Mouse (Mus musculus) left cerebral cortex, postnatal 25 days (tissue): ENCODE results near the gene Lmnb2. TPM values are rescaled to one million over a fixed set of nuclear protein-coding genes. Genes with fewer than 3 reads are reported as not detected.

Source experiments
- DNase-seq, 2 experiments: peaks; one replicate each; pipeline ENCODE4 v3.0.0; 2022; ENCODE audit warnings: low spot score in 2 of 2, mixed read lengths in 1 of 2
- intact Hi-C: fragments of 180-260 bp; cut with DNase I; formaldehyde crosslinking; loops from one replicate; pipeline ENCODE4 v1.15.1; 2025
- total RNA-seq, 2 experiments: library from RNA; stranded (reverse); gene quantifications; 2 replicates each; pipeline ENCODE4 v1.2.3; 2021

Lmnb2 gene
- total RNA-seq, 2 experiments from 2014 or later, result 15.1 to 18.9 TPM

DNA sequence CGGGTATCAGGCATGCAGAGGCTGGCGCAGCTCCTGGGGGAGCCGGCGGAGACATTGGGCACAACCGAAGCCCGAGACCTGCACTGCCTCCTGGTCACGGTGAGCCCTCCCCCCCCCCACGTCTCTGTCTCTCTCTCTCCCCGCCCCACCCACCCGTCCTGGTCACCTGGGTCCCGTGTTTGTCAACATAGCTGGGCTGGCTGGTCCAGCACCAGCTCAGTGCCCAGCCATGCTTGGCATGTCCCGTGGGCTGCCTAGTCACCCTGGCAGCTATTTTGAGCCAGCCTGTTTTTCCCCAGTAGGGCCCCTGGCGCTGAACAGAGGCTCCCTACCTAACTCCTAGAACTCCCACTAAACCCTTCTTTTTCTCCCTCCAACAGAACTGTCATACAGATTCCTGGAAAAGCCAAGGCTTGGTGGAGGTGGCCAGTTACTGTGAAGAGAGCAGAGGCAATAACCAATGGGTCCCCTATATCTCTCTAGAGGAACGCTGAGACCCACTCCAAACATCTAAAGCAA is 13.2 kb upstream of the Lmnb2 start:
- peak in 1 of 2 experiments; percentile 32 for DNase-seq
- intact Hi-C loops, result no loop called here

DNA sequence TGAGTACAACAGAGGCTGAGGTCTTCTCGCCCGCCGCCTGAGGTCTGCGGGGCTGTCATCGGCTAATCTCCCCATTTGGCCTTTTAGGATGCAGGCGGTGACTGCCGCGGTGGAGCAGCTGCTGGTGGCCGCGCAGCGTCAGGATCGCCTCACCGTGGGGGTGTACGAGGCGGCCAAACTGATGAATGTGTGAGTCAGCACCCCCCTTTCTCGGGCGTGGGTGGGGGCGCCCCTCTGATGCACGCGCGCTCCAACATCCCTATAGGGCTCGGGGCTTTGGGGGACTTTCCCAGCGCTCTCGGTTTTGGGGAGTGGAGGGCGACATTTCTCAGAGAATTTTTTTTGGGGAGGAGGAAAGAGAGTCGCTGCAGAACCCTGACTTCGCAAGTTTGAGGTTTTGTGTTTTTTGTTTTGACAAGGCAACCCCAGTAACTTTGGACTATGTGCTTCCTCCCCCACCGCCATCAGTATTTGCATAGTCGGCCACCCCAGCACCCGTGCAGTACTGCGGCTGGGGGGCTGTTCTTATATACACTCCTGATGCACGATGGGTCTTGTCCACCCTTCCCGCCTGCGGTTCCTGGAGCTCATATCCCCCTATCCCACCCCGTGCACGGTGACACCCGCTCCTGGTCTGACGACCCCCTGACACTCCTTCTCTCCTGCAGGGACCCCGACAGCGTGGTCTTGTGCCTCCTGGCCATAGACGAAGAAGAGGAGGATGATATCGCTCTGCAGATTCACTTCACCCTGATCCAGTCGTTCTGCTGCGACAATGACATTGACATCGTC is 12.5 kb upstream of the Lmnb2 start:
- DNase-seq, result peak in 1 of 2 experiments; percentile 72
- intact Hi-C loops, result no loop called here

DNA sequence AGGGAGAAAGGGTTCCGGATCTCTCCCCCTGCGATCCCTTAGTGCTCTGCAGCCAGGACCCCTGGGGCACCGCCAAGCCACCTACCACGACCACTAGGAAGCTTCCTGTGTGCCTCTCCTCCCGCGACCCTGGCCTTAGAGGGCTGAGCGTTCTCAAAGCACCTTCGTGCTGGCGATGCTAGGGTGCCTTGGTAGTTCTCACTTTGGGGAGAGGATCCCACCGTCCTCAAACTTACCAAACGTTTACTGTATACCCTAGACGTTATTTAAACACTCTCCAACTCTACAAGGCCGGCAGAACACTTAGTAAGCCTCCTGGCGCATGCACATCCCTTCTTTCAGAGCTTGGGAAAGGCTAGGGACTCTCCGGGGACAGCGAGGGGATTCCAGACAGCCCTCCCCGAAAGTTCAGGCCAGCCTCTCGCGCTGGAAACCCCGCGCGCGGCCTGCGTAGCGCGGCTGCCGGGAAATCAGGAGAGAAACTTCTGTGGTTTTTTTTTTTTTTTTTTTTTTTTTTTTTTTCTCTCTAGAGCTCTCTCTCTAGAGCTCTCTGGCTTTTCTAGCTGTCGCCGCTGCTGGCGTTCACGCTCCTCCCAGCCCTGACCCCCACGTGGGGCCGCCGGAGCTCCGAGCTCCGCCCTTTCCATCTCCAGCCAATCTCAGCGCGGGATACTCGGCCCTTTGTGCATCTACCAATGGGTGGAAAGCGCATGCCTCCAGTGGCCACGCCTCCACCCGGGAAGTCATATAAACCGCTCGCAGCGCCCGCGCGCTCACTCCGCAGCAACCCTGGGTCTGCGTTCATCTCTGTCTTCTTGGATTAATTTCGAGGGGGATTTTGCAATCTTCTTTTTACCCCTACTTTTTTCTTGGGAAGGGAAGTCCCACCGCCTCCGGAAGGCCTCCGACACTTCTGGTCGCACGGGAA is 11.5 kb upstream of the Lmnb2 start, which contains the start of gene Gadd45b:
Gene Gadd45b (plus strand): TSS at position 775 of the 928 bp plus-strand sequence.
- DNase-seq, result peak; percentile 97 to 99
- intact Hi-C loops, result loop anchor here (1.0 to 2.0 kb wide), 3 partner anchors 59 to 245 kb away; no protein-coding TSS in a partner anchor

DNA sequence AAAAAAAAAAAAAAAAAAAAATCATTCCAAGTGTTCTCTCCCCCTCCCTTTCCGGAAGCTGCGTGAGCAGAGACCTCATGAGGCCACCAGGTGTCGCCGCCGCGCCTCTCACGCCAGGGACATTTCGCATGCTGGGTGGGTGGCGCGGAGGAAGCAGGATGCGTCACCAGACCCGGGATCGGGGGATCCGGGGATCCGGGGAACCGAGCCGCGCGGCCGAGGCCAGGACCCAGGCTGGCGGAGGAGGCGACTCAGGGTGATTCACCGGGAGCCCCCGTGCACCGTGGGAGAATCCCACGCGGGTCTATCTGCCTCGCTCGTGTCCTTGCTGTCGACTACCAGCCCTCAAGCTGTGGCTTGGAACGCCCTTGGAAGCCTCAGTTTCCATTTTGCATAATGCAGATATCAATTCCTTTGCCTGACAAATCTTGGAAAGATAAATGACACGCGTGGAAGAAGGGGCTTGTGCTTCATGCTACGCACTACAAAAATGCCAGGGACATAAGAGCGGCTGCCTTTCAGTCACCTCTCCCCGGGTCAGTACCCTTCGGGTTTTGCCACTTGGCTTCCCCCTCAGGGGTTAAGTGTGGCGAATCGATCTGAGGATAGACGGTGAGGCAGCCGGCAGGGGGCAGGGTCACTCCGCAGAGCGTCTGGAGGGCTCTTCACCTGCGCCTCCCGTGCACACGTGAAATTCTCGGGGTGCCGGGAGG is 10.7 kb upstream of the Lmnb2 start:
- intact Hi-C loops, result loop anchor here (1.0 to 2.0 kb wide), 3 partner anchors 60 to 246 kb away; no protein-coding TSS in a partner anchor
- DNase-seq, result peak; percentile 94 to 96

DNA sequence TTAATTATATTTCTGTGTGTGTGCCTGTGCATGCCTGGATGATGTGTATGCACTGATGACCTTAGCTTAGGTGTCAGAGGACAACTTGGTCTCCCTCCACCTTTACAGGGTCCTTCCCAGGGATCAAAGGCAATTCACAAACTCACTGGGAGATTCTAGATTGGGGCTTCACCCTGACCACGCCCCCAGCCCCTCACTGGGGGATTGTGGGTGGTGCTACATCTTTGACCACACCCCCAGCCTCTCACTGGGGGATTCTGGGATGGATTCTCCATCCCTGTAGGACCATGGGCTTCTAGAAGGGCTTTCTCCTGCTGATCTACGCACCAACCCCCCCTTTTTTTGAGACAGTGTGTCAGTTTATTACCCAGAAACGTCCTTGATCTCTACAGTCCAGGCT is 7.4 kb upstream of the Lmnb2 start:
- intact Hi-C loops, result no loop called here
- DNase-seq, result no peak

DNA sequence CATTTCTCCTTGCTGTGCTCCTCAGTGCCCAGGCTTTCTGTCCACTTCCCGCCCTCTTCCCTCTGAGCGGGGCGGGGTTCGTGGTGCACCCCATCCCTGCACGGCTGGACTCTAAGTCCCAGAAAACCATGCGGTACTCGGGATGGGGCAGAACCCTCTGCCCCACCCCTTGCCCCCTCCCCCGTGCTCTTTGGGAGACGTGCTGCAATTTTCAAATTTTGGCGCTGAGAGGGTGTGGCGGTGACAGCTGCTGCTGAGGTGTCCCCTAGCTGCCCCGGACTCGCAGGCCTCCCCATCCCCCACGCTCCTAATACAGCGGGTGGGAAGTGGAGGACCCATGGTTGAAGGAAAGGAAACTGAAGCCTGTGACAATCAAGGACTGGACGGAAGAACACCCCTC is 3.9 kb upstream of the Lmnb2 start:
- DNase-seq, result no peak
- intact Hi-C loops, result no loop called here

DNA sequence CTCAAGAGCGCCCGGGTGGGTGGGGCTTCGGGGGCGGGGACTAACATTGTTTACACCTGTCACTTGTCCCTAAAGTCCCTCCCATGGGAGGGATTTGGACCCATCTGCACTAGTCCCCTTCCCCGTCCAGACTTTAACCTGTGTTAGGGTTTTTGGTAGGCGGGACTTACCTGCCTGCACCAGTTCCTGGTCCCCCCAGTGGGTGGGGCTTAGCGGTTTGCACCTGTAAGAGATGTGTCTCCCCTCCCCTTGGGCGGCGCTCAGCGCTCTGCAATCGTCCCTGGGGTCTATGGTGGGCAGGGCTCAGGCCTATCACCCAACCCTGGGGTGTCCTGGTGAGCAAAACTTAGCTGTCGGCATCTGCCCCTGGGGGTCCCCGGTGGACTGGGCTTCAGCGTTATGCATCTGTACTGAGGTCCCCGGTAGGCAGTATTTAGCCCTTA is 688 bp downstream of the Lmnb2 start:
- intact Hi-C loops, result no loop called here
- no peak for DNase-seq

DNA sequence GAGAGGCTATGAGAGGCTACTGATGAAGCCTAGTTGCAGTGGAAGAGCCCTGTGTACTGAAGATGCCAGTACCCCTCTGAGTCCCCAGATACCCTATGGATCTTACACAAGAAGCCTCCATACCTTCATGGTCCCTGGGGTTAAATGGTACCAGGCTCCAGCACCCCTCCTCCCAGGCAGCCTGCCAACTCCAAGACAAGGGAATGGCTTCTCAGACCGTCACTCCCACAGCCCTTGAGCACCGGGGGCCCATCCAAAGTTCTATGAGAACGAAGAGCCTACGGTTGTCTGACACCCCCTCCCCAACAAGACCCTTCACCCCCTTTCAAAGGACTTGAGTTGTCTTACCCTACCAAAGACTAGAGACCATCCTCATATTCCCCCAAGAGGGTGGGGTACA is 2.3 kb downstream of the Lmnb2 start:
- no peak for DNase-seq
- intact Hi-C loops, result no loop called here

DNA sequence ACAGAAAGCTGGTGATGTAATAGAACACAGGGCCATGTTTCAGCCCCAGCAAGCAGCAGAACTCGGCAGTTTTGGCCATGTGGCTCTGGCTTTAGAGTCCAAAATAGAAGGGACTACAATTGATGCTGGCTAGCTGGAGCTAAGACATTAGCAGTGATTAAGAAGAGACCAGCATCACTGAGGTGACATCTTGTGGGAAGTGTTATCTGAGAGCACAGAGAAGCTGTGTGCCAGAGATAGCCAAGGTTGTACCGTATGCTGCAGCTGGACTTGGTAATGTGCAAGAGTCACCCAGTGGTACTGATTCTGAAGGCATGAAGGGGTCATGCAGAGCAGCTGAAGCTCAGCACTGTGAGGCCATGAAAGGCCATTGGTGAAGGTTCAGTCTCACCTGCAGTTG is 2.8 kb downstream of the Lmnb2 start:
- no peak for DNase-seq
- intact Hi-C loops, result no loop called here

DNA sequence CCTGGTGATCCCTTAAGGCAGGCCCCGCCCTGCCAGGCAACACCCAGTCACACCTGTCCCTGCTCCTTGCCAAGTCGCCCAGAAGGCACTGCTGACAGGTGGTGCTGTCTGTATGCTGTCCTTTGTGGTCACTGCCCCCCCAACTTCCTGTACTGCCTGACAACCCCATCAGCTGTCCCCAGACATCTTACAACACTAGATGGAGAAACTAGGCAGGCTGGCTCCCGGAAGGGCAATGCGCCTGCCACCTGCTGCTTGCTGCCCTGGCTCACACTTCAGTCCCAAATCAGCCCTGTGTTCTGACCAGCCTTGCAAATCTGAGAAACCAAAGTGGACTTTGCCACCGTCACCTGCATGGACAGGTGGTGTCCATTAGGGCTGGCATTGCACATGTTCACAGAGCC is 3.8 kb downstream of the Lmnb2 start:
- DNase-seq, result no peak
- intact Hi-C loops, result no loop called here

DNA sequence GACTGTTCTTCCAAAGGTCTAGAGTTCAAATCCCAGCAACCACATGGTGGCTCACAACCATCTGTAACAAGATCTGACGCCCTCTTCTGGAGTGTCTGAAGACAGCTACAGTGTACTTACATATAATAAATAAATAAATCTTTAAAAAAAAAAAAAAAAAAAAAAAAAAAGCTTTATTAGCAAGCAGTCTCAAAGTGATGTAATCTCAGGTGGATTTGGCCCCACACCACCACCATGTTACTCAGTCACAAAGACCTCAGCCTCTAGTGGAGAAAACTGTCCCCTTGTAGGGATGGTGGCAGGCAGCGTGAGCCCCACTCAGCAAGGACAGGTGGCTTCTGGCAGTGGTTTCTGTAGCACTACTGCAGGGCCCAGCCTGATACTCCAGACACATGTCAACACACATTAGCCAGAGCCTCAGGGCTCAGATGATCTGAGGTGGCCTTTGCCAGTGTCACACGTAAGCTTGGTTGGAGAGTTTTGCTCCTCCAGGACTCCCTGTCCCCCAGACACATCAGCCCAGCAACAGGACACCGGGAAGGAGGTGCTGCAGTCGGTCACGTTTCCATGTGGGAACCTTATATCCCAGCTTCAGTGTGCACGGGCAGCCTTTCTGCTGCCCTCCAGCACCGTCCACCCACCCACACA is 4.6 kb downstream of the Lmnb2 start:
- intact Hi-C loops, result no loop called here
- DNase-seq, result no peak

DNA sequence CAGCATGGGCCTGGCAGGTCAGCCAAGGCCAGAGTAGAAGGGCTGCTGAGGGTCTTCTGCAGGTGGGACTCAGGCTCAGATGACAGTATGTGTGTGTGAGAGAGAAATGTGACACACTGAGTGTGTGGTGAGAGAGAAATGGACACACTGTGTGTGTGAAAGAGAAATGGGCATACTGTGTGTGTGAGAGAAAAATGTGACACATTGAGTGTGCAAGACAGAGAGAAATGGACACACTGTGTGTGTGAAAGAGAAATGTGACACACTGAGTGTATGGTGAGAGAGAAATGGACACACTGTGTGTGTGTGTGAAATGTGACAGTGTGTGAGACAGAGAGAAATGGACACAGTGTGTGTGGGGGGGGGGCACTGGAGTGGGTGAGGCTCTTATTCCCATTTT is 6.2 kb downstream of the Lmnb2 start:
- no peak for DNase-seq
- intact Hi-C loops, result no loop called here

DNA sequence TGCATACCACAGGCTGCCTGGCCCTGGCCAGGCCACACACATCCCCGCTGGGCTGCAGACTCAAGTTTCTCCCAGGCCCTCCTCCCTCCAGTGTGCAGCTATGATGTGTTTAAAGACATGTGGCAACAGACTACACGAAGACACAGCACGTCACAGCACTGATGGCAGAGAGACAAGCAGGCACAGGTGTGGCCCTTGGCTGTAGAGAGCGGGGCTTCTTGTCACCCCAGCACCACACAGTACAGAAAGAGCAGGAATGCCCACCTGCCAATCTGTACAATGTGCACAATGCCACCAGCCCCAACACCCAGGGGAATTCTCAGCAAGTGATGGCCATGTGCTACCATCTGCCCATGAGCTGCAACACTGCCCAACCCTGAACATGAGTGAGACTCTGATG is 6.7 kb downstream of the Lmnb2 start:
- no peak for DNase-seq
- intact Hi-C loops, result no loop called here

DNA sequence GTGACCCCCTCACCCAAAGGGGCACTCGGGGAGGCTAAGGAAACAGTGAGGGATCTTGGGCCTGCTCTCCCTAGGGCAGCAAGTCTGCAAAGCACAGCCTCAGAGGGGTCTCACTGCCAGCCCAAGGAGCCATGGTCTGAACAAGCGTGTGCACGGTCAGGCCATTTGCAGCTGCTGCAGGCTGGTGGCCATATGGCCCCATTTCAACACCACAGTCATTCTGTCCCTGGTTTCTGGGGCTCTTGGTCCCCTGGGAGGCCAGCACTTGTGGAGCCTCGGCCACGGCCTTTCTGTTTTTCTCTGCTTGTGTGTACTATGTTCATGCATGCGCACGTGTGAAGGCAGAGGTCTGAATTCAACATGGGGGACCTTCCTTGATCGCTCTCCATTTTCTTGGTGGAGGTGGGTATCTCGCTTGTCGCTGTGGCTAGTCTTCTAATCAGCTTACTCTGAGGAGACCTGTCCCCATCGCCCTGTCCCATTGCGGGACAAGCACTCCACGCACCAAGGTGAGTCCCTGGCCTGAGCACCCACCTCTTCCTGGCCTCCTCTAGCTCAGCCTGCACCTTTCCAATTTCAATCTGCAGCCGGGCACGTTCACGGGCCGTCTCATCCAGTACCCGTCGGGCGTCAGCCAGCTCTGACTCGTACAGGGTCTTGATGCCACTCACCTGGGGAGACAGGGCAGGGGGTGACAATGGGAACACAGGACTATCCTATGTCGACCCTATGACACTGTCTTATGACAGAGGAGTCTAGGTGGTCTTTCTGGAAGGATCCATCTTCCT is 8.5 kb downstream of the Lmnb2 start:
- intact Hi-C loops, result no loop called here
- DNase-seq, result no peak

DNA sequence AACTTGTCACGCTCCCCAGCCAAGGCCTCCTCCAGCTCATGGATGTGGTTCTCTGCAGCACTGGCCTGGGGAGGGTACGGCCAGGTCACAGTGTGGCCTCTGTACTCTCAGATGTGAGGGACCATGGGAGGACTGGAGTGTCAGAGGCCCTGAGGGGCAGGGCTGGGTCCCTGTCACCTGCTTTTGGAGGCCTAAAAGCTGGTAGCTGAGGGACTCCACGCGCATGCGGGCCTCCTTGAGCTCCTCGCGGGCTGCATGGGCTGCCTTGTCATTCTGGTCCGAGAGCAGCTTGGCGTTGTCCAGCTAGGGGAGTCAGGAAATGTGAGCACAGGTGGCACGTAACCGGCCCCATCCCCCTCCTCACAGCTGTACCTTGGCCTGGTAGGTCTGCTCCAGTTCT is 13.3 kb downstream of the Lmnb2 start:
- intact Hi-C loops, result no loop called here
- DNase-seq, result no peak

DNA sequence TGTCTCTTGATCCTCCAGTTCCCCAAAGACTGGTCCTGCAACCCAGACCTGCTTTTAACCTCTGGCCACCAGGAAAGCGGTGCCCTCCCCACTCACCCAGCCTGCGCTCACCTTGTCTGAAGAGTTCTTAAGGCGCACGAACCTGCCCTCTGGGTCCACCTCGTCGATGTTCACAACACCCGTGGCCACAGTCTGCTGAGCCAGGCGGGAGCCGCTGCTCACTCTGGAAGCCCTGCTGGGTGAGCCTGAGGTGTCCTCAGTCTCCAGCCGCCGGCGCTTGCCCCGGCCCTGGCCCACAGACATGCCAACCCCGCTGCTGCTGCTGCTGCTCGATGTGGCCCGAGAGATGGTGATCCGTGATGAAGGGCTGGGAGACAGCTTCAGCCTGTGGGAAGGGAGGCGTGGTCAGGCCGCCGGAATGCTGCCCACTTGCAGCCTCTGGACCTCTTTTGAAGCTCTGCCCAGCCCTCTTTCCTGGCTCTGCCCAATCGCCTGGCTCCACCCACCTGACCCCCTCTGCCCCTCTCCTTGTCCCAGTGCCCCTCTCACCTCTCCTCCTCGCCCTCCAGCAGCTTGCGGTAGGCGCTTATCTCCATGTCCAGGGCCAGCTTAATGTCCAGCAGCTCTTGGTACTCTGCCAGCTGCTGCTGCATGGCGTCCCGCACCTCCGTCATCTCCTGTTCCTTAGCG is 13.9 kb downstream of the Lmnb2 start:
- no peak for DNase-seq

DNA sequence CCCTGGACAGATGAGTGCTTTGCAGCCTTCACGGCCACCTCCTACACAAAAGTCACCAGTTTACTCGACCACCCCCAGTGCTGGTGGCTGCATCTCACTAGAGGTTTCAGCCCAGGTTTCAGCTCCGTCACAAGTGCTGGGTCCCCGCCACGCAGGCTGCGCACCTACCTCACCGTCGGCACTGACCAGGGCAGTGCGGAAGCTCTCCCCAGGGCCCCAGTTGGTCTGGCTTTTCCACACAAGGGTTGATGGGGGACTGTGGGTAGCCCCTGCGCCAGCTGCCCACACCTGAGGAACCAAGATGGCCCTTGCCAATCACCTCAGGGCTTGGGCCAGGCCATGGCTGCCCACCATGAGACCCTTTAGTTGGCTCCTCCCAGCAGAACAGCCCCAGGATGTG is 14.8 kb downstream of the Lmnb2 start:
- DNase-seq, result no peak
- intact Hi-C loops, result no loop called here

More for the DNA sequence above, 13.9 kb downstream of the Lmnb2 start:
- intact Hi-C loops, result no loop called here
